Mouse (Mus musculus) liver, adult 2 months (tissue): ENCODE results near the gene Miip. TPM values are rescaled to one million over a fixed set of nuclear protein-coding genes. Genes with fewer than 3 reads are reported as not detected.

Experiments
- DNase-seq: peaks from one replicate; pipeline ENCODE4 v3.0.0-alpha.2; 2011; ENCODE audit warnings: low read depth, low spot score; ENCODE audit errors: extremely low read depth
- H3K27ac ChIP-seq: fragments of 200-500 bp; replicated peaks from 2 replicates; pipeline ENCODE4 v1.5.1; 2012; ENCODE audit warnings: low read depth, mild to moderate bottlenecking, control low read depth, inconsistent platforms, low read length; ENCODE audit not compliant: insufficient read depth
- H3K27me3 ChIP-seq: fragments of 200-500 bp; 2 replicates; pipeline ENCODE4 v1.6.1; 2012; ENCODE audit warnings: mild to moderate bottlenecking, moderate library complexity, low read length, inconsistent platforms; ENCODE audit not compliant: control insufficient read depth, insufficient read depth
- H3K36me3 ChIP-seq: fragments of 200-500 bp; 2 replicates; pipeline ENCODE4 v1.6.1; 2012; ENCODE audit warnings: low read length, inconsistent platforms; ENCODE audit not compliant: control insufficient read depth, insufficient read depth
- H3K4me1 ChIP-seq: fragments of 200-500 bp; 2 replicates; pipeline ENCODE4 v1.6.1; 2011; ENCODE audit warnings: low read length; ENCODE audit not compliant: control insufficient read depth, insufficient read depth
- H3K4me3 ChIP-seq: fragments of 200-500 bp; 2 replicates; pipeline ENCODE4 v1.5.1; 2011; ENCODE audit warnings: low read depth, mild to moderate bottlenecking, control low read depth, low read length, moderate library complexity; ENCODE audit not compliant: insufficient read depth
- H3K79me2 ChIP-seq: fragments of 200-500 bp; 2 replicates; pipeline ENCODE4 v1.6.1; 2012; ENCODE audit warnings: inconsistent platforms, mild to moderate bottlenecking, low read length, moderate library complexity; ENCODE audit not compliant: control insufficient read depth, insufficient read depth
- H3K9ac ChIP-seq: fragments of 200-500 bp; 2 replicates; pipeline ENCODE4 v1.6.1; 2012; ENCODE audit warnings: low read depth, mild to moderate bottlenecking, control low read depth, inconsistent platforms, low read length
- CTCF ChIP-seq: fragments of 200-500 bp; IDR thresholded peaks from 2 replicates; pipeline ENCODE4 v1.5.1; 2011; ENCODE audit warnings: low read depth, low read length, control low read depth
- POLR2A ChIP-seq: fragments of 200-500 bp; IDR thresholded peaks from 2 replicates; pipeline ENCODE4 v1.6.1; 2011; ENCODE audit warnings: low read length, control low read depth; ENCODE audit not compliant: insufficient read depth; ENCODE audit errors: extremely low read depth
- WGBS: fragments of 180-500 bp; shearing (Covaris S2); methylation state at CpG from one replicate; pipeline ENCODE4 v1.1.7; 2018; 5-methylcytosine and 5-hydroxymethylcytosine counted together
- polyA plus RNA-seq: library from polyadenylated mRNA; depleted of rRNA; stranded (reverse); fragments of >200 nt; gene quantifications from 2 replicates; pipeline ENCODE4 v1.2.3, GENCODE M21; 2012; rRNA removed
- total RNA-seq: library from RNA; depleted of rRNA; stranded (reverse); fragments of >200 nt; gene quantifications from 2 replicates; pipeline ENCODE4 v1.2.3, GENCODE M21; 2014; rRNA removed

The Miip gene
- total RNA-seq, result 11.4 and 12.1 TPM in 2 replicates
- polyA plus RNA-seq, result 28.4 and 44.3 TPM in 2 replicates

- WGBS, result under 1% methylated on average over 30 of the region's 30 CpGs
- Histone ChIP-seq H3K27ac (peak within 1 kb of the TSS; percentile 66), H3K9ac (peak within 1 kb of the TSS; percentile 79), H3K79me2 (peaks cover 3% of the 10 kb centered on the region; the same call in 1 of the 2 replicates), H3K27me3 (no peaks in the 10 kb centered on the region), H3K4me1 (peaks cover 15% of the 10 kb centered on the region), H3K4me3 (peak within 1 kb of the TSS; percentile 87), H3K36me3 (peaks cover 9% of the 10 kb centered on the region)
- TF ChIP-seq POLR2A (peak; percentile 65), CTCF (no peak)
- DNase-seq, result peak; percentile 100
Observed at GRCm38 (mm10) chr4:147868450-147869031, at the start of gene Miip, which contains the start of gene Fv1. TSS of gene Miip (minus strand) at chr4:147868816. TSS of gene Fv1 (plus strand) at chr4:147868979.

- peaks cover 3% of the 10 kb centered on the region for H3K4me1 ChIP-seq
- H3K4me3 ChIP-seq, result no peak overlapping the region
- H3K36me3 ChIP-seq, result peaks cover 12% of the 10 kb centered on the region
- 93% methylated on average over 5 of the region's 5 CpGs for WGBS
- H3K27ac ChIP-seq, result no peak overlapping the region
- no peaks in the 10 kb centered on the region for H3K27me3 ChIP-seq
- no peak for DNase-seq
- H3K79me2 ChIP-seq, result 0 out of 2 replicates have a peak, but pooled peaks cover 2% of the 10 kb centered on the region
- TF ChIP-seq POLR2A, result no peak
- no peak for TF ChIP-seq CTCF
- H3K9ac ChIP-seq, result no peak overlapping the region
Observed at GRCm38 (mm10) chr4:147909486-147909885, 40.9 kb upstream of the Miip start.

DNA sequence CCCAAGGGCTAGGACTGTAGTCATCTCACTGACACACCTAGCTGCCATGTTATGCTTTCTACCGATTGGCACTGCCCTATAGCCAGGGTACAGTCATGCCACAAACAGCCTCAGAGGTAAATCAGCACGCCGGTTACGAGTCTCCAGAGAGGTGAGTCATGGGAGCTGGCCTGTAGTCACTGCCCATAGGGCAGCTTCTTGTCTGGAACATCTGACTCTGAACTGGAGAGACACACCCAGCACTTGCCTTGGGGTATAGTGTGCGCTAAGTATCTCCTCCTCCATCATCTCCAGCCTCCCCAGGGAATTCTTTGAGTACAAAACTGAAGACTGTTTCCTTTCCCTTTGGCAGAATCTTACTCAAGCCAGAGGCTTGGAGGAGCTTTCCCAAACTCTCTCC, 37.6 kb upstream of the Miip start:
- H3K4me3 ChIP-seq, result no peak overlapping the region
- no peak overlapping the region for H3K27ac ChIP-seq
- 91% methylated on average over 5 of the region's 5 CpGs for WGBS
- TF ChIP-seq POLR2A, result no peak
- TF ChIP-seq CTCF, result no peak
- H3K27me3 ChIP-seq, result no peaks in the 10 kb centered on the region
- no peak overlapping the region for H3K9ac ChIP-seq
- H3K4me1 ChIP-seq, result peaks cover 20% of the 10 kb centered on the region
- DNase-seq, result no peak
- H3K36me3 ChIP-seq, result peaks cover 8% of the 10 kb centered on the region; the same call in 1 of the 2 replicates
- peaks cover 16% of the 10 kb centered on the region; the same call in 1 of the 2 replicates for H3K79me2 ChIP-seq

- WGBS, result 0% methylated on average over 8 of the region's 8 CpGs
- Histone ChIP-seq H3K27ac (peak overlapping the region; percentile 98), H3K4me3 (peak overlapping the region; percentile 92), H3K27me3 (no peaks in the 10 kb centered on the region), H3K4me1 (peaks cover 20% of the 10 kb centered on the region), H3K36me3 (peaks cover 8% of the 10 kb centered on the region; the same call in 1 of the 2 replicates), H3K9ac (peak overlapping the region; percentile 96), H3K79me2 (peaks cover 20% of the 10 kb centered on the region; the same call in 1 of the 2 replicates)
- TF ChIP-seq POLR2A (no peak), CTCF (no peak)
- peak; percentile 92 for DNase-seq
Observed at GRCm38 (mm10) chr4:147905090-147905659, 36.6 kb upstream of the Miip start.

DNA sequence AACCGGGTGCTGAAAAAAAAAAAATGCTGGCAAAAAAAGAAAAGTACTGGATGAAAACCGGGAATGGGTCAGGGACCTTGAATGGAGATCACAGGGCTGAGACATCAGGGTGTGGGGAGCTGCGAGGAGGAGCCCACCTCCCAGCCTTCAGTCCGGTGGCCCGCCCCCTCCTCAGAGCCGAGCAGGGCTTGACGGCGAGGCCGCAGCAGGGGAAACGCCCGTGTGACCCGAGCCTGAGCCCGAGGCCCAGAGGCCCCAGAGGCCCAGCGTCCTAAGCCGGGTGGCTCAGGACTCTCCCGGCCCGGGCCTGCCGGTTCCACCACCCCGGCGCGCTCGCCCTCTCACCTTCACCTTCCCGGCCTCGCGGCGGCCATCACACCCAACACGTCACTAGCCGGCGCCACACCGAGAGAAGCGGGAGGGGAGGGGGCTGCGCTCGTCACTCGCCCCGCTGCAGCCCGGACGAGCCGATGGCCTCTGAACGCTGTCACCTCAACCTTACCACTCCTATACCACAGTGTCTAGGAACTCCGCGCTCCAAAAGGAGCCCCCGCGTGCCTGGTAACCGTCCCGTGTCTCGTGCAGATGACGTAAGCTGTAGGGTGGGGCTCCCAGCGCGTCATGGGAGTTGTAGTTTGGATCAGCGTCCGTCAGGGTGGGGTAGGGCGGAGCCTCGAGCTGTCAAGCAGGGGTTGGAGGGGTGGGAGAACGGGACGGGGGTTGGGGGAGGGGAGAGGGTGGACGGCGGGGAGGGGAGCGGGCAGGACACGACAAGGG, 35.9 kb upstream of the Miip start, which contains the start of gene Mfn2:
Gene Mfn2, minus strand, starts transcription at position 392 of the 777 bp plus-strand sequence.
- no peak for TF ChIP-seq CTCF
- peak; percentile 53; the same call in 1 of the 2 replicates for TF ChIP-seq POLR2A
- peak within 1 kb of the TSS; percentile 92 for H3K4me3 ChIP-seq
- peak within 1 kb of the TSS; percentile 96 for H3K9ac ChIP-seq
- no peak for DNase-seq
- H3K36me3 ChIP-seq, result peaks cover 11% of the 10 kb centered on the region
- H3K4me1 ChIP-seq, result peaks cover 20% of the 10 kb centered on the region
- peaks cover 25% of the 10 kb centered on the region; the same call in 1 of the 2 replicates for H3K79me2 ChIP-seq
- WGBS, result under 1% methylated on average over 59 of the region's 59 CpGs
- no peaks in the 10 kb centered on the region for H3K27me3 ChIP-seq
- peak within 1 kb of the TSS; percentile 98 for H3K27ac ChIP-seq
